ENCODE assay signal across 8 mouse cellular contexts in genomic region chr7:97080621-97081241, GRCm38 (mm10). TPM values are rescaled to one million over a fixed set of nuclear protein-coding genes. Genes with fewer than 3 reads are reported as not detected.
DNase-seq lines count a peak whose midpoint lies in the region; ATAC-seq and TF ChIP-seq lines count a peak whose summit lies in the region.

No protein-coding gene starts in this region.

- H3K9ac ChIP-seq in kidney, postnatal 0 days (ENCODE audit: low read depth, low read length): peak overlapping the region; percentile 98

- TF ChIP-seq CTCF in left cerebral cortex, adult 2 months (IDR thresholded peaks at IDR 0.05): no peak
- TF ChIP-seq CTCF in kidney, postnatal 0 days (IDR thresholded peaks at IDR 0.05; ENCODE audit: low read depth): no peak

- H3K9me3 ChIP-seq in forebrain, embryonic 10.5 days: no peaks in the 10 kb centered on the region
- no peaks in the 10 kb centered on the region for H3K9me3 ChIP-seq in kidney, postnatal 0 days (replicated peaks; ENCODE audit: low read length)

- 41% methylated on average over 4 of the region's 4 CpGs for WGBS in forebrain, embryonic 10.5 days
- 35% methylated on average over 4 of the region's 4 CpGs for WGBS in kidney, postnatal 0 days

- ATAC-seq in kidney, postnatal 0 days (replicated peaks; ENCODE audit: low FRiP score, low read depth): no peak

- H3K4me1 ChIP-seq in forebrain, embryonic 10.5 days: peaks cover 20% of the 10 kb centered on the region
- peaks cover 4% of the 10 kb centered on the region; the same call in 1 of the 2 replicates for H3K4me1 ChIP-seq in kidney, postnatal 0 days (replicated peaks; ENCODE audit: insufficient read depth, low read length)

- intact Hi-C loops in left cerebral cortex, adult 2 months (cut with DNase I): loop anchor here (5.0 kb wide), 1 partner anchor 167 kb away; no protein-coding TSS in a partner anchor
- intact Hi-C loops in left cerebral cortex, postnatal 10 days (cut with DNase I): loop anchor here (1.0 to 10.0 kb wide), 2 partner anchors 94 to 217 kb away; no protein-coding TSS in a partner anchor

- H3K27me3 ChIP-seq in forebrain, embryonic 10.5 days (ENCODE audit: poor library complexity, severe bottlenecking): 0 out of 2 replicates have a peak, but pooled peaks cover 5% of the 10 kb centered on the region
- H3K27me3 ChIP-seq in kidney, postnatal 0 days (ENCODE audit: insufficient read depth, low read length): no peaks in the 10 kb centered on the region

- peak overlapping the region; percentile 88; the same call in 1 of the 2 replicates for H3K27ac ChIP-seq in left cerebral cortex, adult 2 months
- peak overlapping the region; percentile 92 for H3K27ac ChIP-seq in forebrain, embryonic 10.5 days
- peak overlapping the region; percentile 98 for H3K27ac ChIP-seq in kidney, postnatal 0 days

- no peak for DNase-seq in left cerebral cortex, adult 2 months (ENCODE audit: extremely low spot score in 1 of 2, low spot score in 2 of 2)
- DNase-seq in left cerebral cortex, postnatal 10 days (ENCODE audit: extremely low spot score in 1 of 2, low spot score in 2 of 2): no peak
- DNase-seq in forebrain, embryonic 10.5 days (ENCODE audit: extremely low spot score, low spot score): no peak
- DNase-seq in kidney, postnatal 0 days (ENCODE audit: low spot score): no peak
- DNase-seq in naive thymus-derived CD4-positive, alpha-beta T cell, adult 2 months (ENCODE audit: low read depth): peak; percentile 8
- DNase-seq in spleen, postnatal 10 days (ENCODE audit: low spot score in 2 of 2): no peak
- DNase-seq in layer of hippocampus, adult 9-10 months (ENCODE audit: low spot score): no peak
- no peak for DNase-seq in layer of hippocampus, adult 9-11 months

- H3K4me3 ChIP-seq in left cerebral cortex, adult 2 months: peak overlapping the region; percentile 86
- peak overlapping the region; percentile 93 for H3K4me3 ChIP-seq in forebrain, embryonic 10.5 days
- H3K4me3 ChIP-seq in kidney, postnatal 0 days (replicated peaks; ENCODE audit: low read depth, low read length): peak overlapping the region; percentile 96

- peak overlapping the region; percentile 69 for H3K4me2 ChIP-seq in kidney, postnatal 0 days (ENCODE audit: low read length)

- no peaks in the 10 kb centered on the region for H3K36me3 ChIP-seq in forebrain, embryonic 10.5 days (replicated peaks)
- H3K36me3 ChIP-seq in kidney, postnatal 0 days (ENCODE audit: insufficient read depth, low read length): no peaks in the 10 kb centered on the region

RNA-seq across cellular contexts. Expression of gene Gab2, which starts 0.7 kb away (rescaled TPM):
- total RNA-seq in left cerebral cortex, adult 2 months (2021): 10 to 100 TPM; 14.3 to 14.4 TPM
- 10 to 100 TPM; 21.0 to 23.7 TPM for total RNA-seq in left cerebral cortex, postnatal 10 days (2021)
- polyA plus RNA-seq in forebrain, embryonic 10.5 days (2016; fragmentation: Nextera tagmentation; extraction: Ambion mirVana): 4.3 and 5.2 TPM in 2 replicates
- polyA plus RNA-seq in kidney, postnatal 0 days (2015; fragmentation: Nextera tagmentation; extraction: Ambion mirVana): 10.6 and 11.4 TPM in 2 replicates
